Mouse (Mus musculus): ENCODE measurements around the gene Tspan2. TPM values are rescaled to one million over a fixed set of nuclear protein-coding genes. Genes with fewer than 3 reads are reported as not detected.

Tspan2 gene
- polyA plus RNA-seq, 1 experiment from 2014 or later = 10.6 TPM

DNA sequence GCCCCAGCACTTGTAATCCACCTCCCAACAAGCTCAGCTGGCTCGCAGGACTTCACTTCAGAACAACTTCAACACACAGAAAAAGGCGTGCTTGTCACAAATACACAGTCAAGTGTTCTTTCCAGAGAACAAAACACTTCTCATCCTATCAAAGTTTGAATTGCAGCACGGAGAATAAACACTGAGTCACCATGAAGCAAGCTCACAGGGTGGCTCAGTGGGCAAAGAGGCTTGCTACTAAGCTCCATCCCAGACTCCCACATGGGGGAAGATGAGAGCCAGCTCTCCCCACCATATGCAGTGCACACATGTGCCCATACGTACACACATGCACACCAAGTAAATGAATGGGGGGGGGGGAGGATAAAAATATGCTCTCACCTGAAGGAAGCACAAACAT lies 8.9 kb downstream of the Tspan2 start:
- H3K27ac ChIP-seq (ENCODE audit: low read length) = no peak overlapping the region
- H3K4me2 ChIP-seq (replicated peaks; ENCODE audit: low read depth, low read length) = no peak overlapping the region
- 78% methylated on average over 4 of the region's 4 CpGs for WGBS
- no peaks in the 10 kb centered on the region for H3K9me3 ChIP-seq (ENCODE audit: low read length)
- no peak overlapping the region for H3K9ac ChIP-seq (replicated peaks; ENCODE audit: low read length)
- no peak overlapping the region for H3K4me3 ChIP-seq (ENCODE audit: low read length)
- ATAC-seq (ENCODE audit: low FRiP score, low TSS enrichment) = no peak
- H3K27me3 ChIP-seq (ENCODE audit: insufficient read depth, low read length) = no peaks in the 10 kb centered on the region
- H3K36me3 ChIP-seq (ENCODE audit: insufficient read depth, low read length) = no peaks in the 10 kb centered on the region
- peaks cover 12% of the 10 kb centered on the region; the same call in 1 of the 2 replicates for H3K4me1 ChIP-seq (ENCODE audit: insufficient read depth, low read length)

DNA sequence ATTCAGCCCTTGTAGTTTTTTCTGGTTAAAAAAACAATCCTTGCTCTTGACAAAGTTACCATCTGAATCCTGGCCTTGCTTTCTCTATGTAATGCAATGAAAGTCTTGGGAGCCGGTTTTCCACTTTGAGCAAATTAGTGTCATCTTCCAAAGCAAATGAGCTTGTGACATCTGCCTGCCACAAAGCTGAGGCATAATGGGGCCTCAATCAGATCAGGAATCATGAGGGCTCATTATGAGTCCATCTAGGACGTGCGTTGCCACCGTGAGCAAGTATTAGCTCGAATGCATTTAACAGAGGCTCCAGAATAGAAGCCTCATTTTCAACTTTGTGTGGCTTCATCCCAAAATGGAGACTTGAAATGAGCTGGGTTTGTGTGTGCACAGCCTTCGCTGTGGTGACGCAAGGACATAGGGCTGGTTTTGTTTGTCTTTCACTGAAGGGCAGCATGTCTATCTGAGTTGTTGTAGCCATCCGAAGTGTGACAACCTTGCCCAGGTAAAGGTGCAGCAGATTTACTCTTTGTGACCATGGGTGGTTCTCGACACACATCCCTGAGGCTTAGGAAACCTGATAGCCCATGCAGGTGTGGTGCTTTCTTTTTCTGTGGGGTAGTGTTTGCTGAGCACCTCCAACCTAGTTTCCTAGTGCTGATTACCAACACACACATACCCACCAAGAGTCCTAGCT lies 9.6 kb downstream of the Tspan2 start:
- WGBS = 80% methylated on average over 9 of the region's 9 CpGs
- Histone ChIP-seq H3K9me3 (ENCODE audit: low read length) (no peaks in the 10 kb centered on the region), H3K4me2 (replicated peaks; ENCODE audit: low read depth, low read length) (no peak overlapping the region), H3K4me1 (ENCODE audit: insufficient read depth, low read length) (peaks cover 12% of the 10 kb centered on the region; the same call in 1 of the 2 replicates), H3K27ac (ENCODE audit: low read length) (no peak overlapping the region), H3K4me3 (ENCODE audit: low read length) (no peak overlapping the region), H3K27me3 (ENCODE audit: insufficient read depth, low read length) (no peaks in the 10 kb centered on the region), H3K36me3 (ENCODE audit: insufficient read depth, low read length) (no peaks in the 10 kb centered on the region), H3K9ac (replicated peaks; ENCODE audit: low read length) (no peak overlapping the region)
- no peak for ATAC-seq (ENCODE audit: low FRiP score, low TSS enrichment)

GRCm38 (mm10) chr3:102744657-102745056 lies 10.3 kb downstream of the Tspan2 start:
- 0 out of 2 replicates have a peak overlapping the region, but pooled peaks have one; percentile 16 for H3K27ac ChIP-seq (ENCODE audit: low read length)
- peak; percentile 69; the same call in 1 of the 2 replicates for ATAC-seq (ENCODE audit: low FRiP score, low TSS enrichment)
- H3K4me2 ChIP-seq (replicated peaks; ENCODE audit: low read depth, low read length) = no peak overlapping the region
- peaks cover 12% of the 10 kb centered on the region; the same call in 1 of the 2 replicates for H3K4me1 ChIP-seq (ENCODE audit: insufficient read depth, low read length)
- 20% methylated on average over 5 of the region's 5 CpGs for WGBS
- no peak overlapping the region for H3K9ac ChIP-seq (replicated peaks; ENCODE audit: low read length)
- H3K4me3 ChIP-seq (ENCODE audit: low read length) = no peak overlapping the region
- no peaks in the 10 kb centered on the region for H3K36me3 ChIP-seq (ENCODE audit: insufficient read depth, low read length)
- no peaks in the 10 kb centered on the region for H3K27me3 ChIP-seq (ENCODE audit: insufficient read depth, low read length)
- H3K9me3 ChIP-seq (ENCODE audit: low read length) = no peaks in the 10 kb centered on the region

DNA sequence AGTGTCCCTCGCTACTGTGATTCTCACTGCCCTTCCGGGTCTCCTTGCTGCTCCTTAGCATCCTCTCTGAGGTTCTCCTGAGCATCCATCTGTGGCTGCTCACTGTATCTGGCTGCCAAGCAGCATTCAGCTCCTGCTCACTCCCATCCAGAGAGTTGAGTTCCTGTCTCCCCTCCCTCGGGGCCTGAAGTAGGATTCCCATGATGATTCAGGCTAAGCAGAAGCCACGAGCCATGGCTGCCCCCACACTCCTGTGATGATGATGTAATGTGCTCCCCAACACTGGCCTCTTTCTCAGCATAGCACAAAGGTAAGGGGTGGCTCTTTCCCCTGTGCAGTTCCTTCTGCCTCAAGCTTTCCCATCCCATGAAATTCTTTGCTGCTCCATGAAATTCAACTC lies 11.8 kb downstream of the Tspan2 start:
- Histone ChIP-seq H3K27me3 (ENCODE audit: insufficient read depth, low read length) (no peaks in the 10 kb centered on the region), H3K4me3 (ENCODE audit: low read length) (no peak overlapping the region), H3K36me3 (ENCODE audit: insufficient read depth, low read length) (no peaks in the 10 kb centered on the region), H3K9ac (replicated peaks; ENCODE audit: low read length) (no peak overlapping the region), H3K9me3 (ENCODE audit: low read length) (no peaks in the 10 kb centered on the region), H3K27ac (ENCODE audit: low read length) (no peak overlapping the region), H3K4me2 (replicated peaks; ENCODE audit: low read depth, low read length) (no peak overlapping the region), H3K4me1 (ENCODE audit: insufficient read depth, low read length) (peaks cover 12% of the 10 kb centered on the region; the same call in 1 of the 2 replicates)
- ATAC-seq (ENCODE audit: low FRiP score, low TSS enrichment) = no peak
- WGBS = 75% methylated on average over 4 of the region's 4 CpGs

GRCm38 (mm10) chr3:102748038-102748437 lies 13.7 kb downstream of the Tspan2 start:
- Histone ChIP-seq H3K4me2 (replicated peaks; ENCODE audit: low read depth, low read length) (no peak overlapping the region), H3K9me3 (ENCODE audit: low read length) (no peaks in the 10 kb centered on the region), H3K36me3 (ENCODE audit: insufficient read depth, low read length) (no peaks in the 10 kb centered on the region), H3K4me3 (ENCODE audit: low read length) (no peak overlapping the region), H3K4me1 (ENCODE audit: insufficient read depth, low read length) (peaks cover 12% of the 10 kb centered on the region; the same call in 1 of the 2 replicates), H3K9ac (replicated peaks; ENCODE audit: low read length) (no peak overlapping the region), H3K27me3 (ENCODE audit: insufficient read depth, low read length) (no peaks in the 10 kb centered on the region), H3K27ac (ENCODE audit: low read length) (no peak overlapping the region)
- 0 out of 2 replicates have a peak, but pooled peaks have one; percentile 43 for ATAC-seq (ENCODE audit: low FRiP score, low TSS enrichment)
- 55% methylated on average over 3 of the region's 3 CpGs for WGBS

GRCm38 (mm10) chr3:102748686-102749085 lies 14.4 kb downstream of the Tspan2 start:
- Histone ChIP-seq H3K36me3 (ENCODE audit: insufficient read depth, low read length) (no peaks in the 10 kb centered on the region), H3K9ac (replicated peaks; ENCODE audit: low read length) (no peak overlapping the region), H3K4me2 (replicated peaks; ENCODE audit: low read depth, low read length) (no peak overlapping the region), H3K9me3 (ENCODE audit: low read length) (no peaks in the 10 kb centered on the region), H3K4me1 (ENCODE audit: insufficient read depth, low read length) (peaks cover 12% of the 10 kb centered on the region; the same call in 1 of the 2 replicates), H3K4me3 (ENCODE audit: low read length) (no peak overlapping the region), H3K27me3 (ENCODE audit: insufficient read depth, low read length) (no peaks in the 10 kb centered on the region), H3K27ac (ENCODE audit: low read length) (no peak overlapping the region)
- 85% methylated on average over 5 of the region's 5 CpGs for WGBS
- no peak for ATAC-seq (ENCODE audit: low FRiP score, low TSS enrichment)

DNA sequence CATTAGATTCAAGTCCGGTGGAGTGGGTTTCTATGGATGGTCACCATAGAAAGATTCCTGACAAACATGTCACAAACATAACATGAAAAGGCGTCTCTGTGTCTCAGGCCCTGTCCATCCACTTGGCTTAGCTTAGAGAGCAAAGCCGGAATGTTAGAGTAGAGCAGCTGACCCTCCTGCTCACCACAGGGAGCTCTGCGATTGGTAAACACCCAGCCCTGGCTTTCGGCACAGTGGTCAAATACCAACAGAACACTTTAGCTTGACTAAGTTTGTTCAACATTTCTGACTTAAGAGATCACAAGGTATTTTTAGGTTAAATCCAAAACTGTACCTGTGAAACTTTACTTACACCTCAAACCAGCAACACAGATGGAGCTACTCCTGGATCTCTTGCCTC lies 16.8 kb downstream of the Tspan2 start:
- no peak for ATAC-seq (ENCODE audit: low FRiP score, low TSS enrichment)
- WGBS = 88% methylated on average over 5 of the region's 5 CpGs

GRCm38 (mm10) chr3:102751536-102751935 lies 17.2 kb downstream of the Tspan2 start:
- H3K9ac ChIP-seq (replicated peaks; ENCODE audit: low read length) = no peak overlapping the region
- no peak overlapping the region for H3K4me2 ChIP-seq (replicated peaks; ENCODE audit: low read depth, low read length)
- H3K36me3 ChIP-seq (ENCODE audit: insufficient read depth, low read length) = no peaks in the 10 kb centered on the region
- no peak for ATAC-seq (ENCODE audit: low FRiP score, low TSS enrichment)
- 86% methylated on average over 3 of the region's 3 CpGs for WGBS
- no peaks in the 10 kb centered on the region for H3K27me3 ChIP-seq (ENCODE audit: insufficient read depth, low read length)
- H3K4me3 ChIP-seq (ENCODE audit: low read length) = no peak overlapping the region
- H3K9me3 ChIP-seq (ENCODE audit: low read length) = no peaks in the 10 kb centered on the region
- peaks cover 3% of the 10 kb centered on the region; the same call in 1 of the 2 replicates for H3K4me1 ChIP-seq (ENCODE audit: insufficient read depth, low read length)
- H3K27ac ChIP-seq (ENCODE audit: low read length) = no peak overlapping the region

More for the DNA sequence above, 16.8 kb downstream of the Tspan2 start:
- H3K27me3 ChIP-seq (ENCODE audit: insufficient read depth, low read length) = no peaks in the 10 kb centered on the region
- no peak overlapping the region for H3K4me3 ChIP-seq (ENCODE audit: low read length)
- H3K9me3 ChIP-seq (ENCODE audit: low read length) = no peaks in the 10 kb centered on the region
- H3K36me3 ChIP-seq (ENCODE audit: insufficient read depth, low read length) = no peaks in the 10 kb centered on the region
- peaks cover 3% of the 10 kb centered on the region; the same call in 1 of the 2 replicates for H3K4me1 ChIP-seq (ENCODE audit: insufficient read depth, low read length)
- H3K4me2 ChIP-seq (replicated peaks; ENCODE audit: low read depth, low read length) = no peak overlapping the region
- no peak overlapping the region for H3K9ac ChIP-seq (replicated peaks; ENCODE audit: low read length)
- H3K27ac ChIP-seq (ENCODE audit: low read length) = no peak overlapping the region

GRCm38 (mm10) chr3:102752053-102752452 lies 17.7 kb downstream of the Tspan2 start:
- Histone ChIP-seq H3K27ac (ENCODE audit: low read length) (no peak overlapping the region), H3K4me3 (ENCODE audit: low read length) (no peak overlapping the region), H3K4me1 (ENCODE audit: insufficient read depth, low read length) (peaks cover 3% of the 10 kb centered on the region; the same call in 1 of the 2 replicates), H3K9ac (replicated peaks; ENCODE audit: low read length) (no peak overlapping the region), H3K36me3 (ENCODE audit: insufficient read depth, low read length) (no peaks in the 10 kb centered on the region), H3K4me2 (replicated peaks; ENCODE audit: low read depth, low read length) (no peak overlapping the region), H3K27me3 (ENCODE audit: insufficient read depth, low read length) (no peaks in the 10 kb centered on the region), H3K9me3 (ENCODE audit: low read length) (no peaks in the 10 kb centered on the region)
- ATAC-seq (ENCODE audit: low FRiP score, low TSS enrichment) = no peak
- WGBS = 91% methylated on average over 4 of the region's 4 CpGs

GRCm38 (mm10) chr3:102752457-102752856 lies 18.1 kb downstream of the Tspan2 start:
- H3K9me3 ChIP-seq (ENCODE audit: low read length) = no peaks in the 10 kb centered on the region
- ATAC-seq (ENCODE audit: low FRiP score, low TSS enrichment) = no peak
- H3K4me3 ChIP-seq (ENCODE audit: low read length) = no peak overlapping the region
- H3K9ac ChIP-seq (replicated peaks; ENCODE audit: low read length) = no peak overlapping the region
- H3K36me3 ChIP-seq (ENCODE audit: insufficient read depth, low read length) = no peaks in the 10 kb centered on the region
- no peaks in the 10 kb centered on the region for H3K27me3 ChIP-seq (ENCODE audit: insufficient read depth, low read length)
- 76% methylated on average over 5 of the region's 5 CpGs for whole genome bisulfite sequencing
- no peak overlapping the region for H3K27ac ChIP-seq (ENCODE audit: low read length)
- peaks cover 2% of the 10 kb centered on the region; the same call in 1 of the 2 replicates for H3K4me1 ChIP-seq (ENCODE audit: insufficient read depth, low read length)
- no peak overlapping the region for H3K4me2 ChIP-seq (replicated peaks; ENCODE audit: low read depth, low read length)

Measured in kidney, embryonic 16.5 days (tissue).